Mouse (Mus musculus) MEL (cell line): ENCODE measurements at regions not wholly inside any gene's neighbourhood (a gene's known extent, or its start where the extent isn't known, plus 50 kb on each side); places are given as distances from the start of the nearest gene placed in this dataset.

Experiments
- DNase-seq: peaks from one replicate; pipeline ENCODE4 v3.0.0; 2011; ENCODE audit warnings: low read depth, low spot score
- H3K27ac ChIP-seq: 2 replicates; pipeline ENCODE4 v1.5.1; 2012; ENCODE audit warnings: low read depth, mild to moderate bottlenecking, control low read depth, low read length, moderate library complexity; ENCODE audit not compliant: control insufficient read depth
- H3K27me3 ChIP-seq, 2 experiments: fragments of 150-350 bp in 1 of 2; sonication (generic) in 1 of 2; 2 replicates each; pipeline ENCODE4 v1.6.1; 2012; ENCODE audit warnings: low read length in 2 of 2, mild to moderate bottlenecking in 2 of 2, improper control_type of control experiment in 1 of 2, moderate library complexity in 1 of 2; ENCODE audit not compliant: insufficient read depth in 2 of 2, control insufficient read depth in 1 of 2
- H3K36me3 ChIP-seq, 2 experiments: 2 replicates each; pipeline ENCODE4 v1.6.1; 2012 to 2014; ENCODE audit warnings: low read length in 2 of 2, improper control_type of control experiment in 1 of 2, inconsistent platforms in 1 of 2, mild to moderate bottlenecking in 1 of 2; ENCODE audit not compliant: insufficient read depth in 2 of 2, control insufficient read depth in 1 of 2
- H3K4me1 ChIP-seq, 2 experiments: fragments of 150-350 bp in 1 of 2; sonication (generic) in 1 of 2; 2 replicates each; pipeline ENCODE4 v1.6.1; 2012; ENCODE audit warnings: low read length in 2 of 2, improper control_type of control experiment in 1 of 2, mild to moderate bottlenecking in 1 of 2; ENCODE audit not compliant: insufficient read depth in 2 of 2, control insufficient read depth in 1 of 2
- H3K4me3 ChIP-seq, 2 experiments: fragments of 150-350 bp in 1 of 2; sonication (generic) in 1 of 2; 2 replicates each; pipeline ENCODE4 v1.5.1; 2012; ENCODE audit warnings: low read depth in 2 of 2, low read length in 2 of 2, mild to moderate bottlenecking in 2 of 2, moderate library complexity in 2 of 2, control low read depth in 1 of 2, improper control_type of control experiment in 1 of 2; ENCODE audit not compliant: control insufficient read depth in 1 of 2, insufficient read depth in 1 of 2
- H3K79me2 ChIP-seq: 2 replicates; pipeline ENCODE4 v1.6.1; 2012; ENCODE audit warnings: mild to moderate bottlenecking, low read length, moderate library complexity; ENCODE audit not compliant: control insufficient read depth, poor library complexity, insufficient read depth
- H3K9ac ChIP-seq: 2 replicates; pipeline ENCODE4 v1.6.1; 2012; ENCODE audit warnings: low read depth, mild to moderate bottlenecking, control low read depth, low read length, moderate library complexity; ENCODE audit not compliant: control insufficient read depth, poor library complexity, severe bottlenecking
- H3K9me3 ChIP-seq: fragments of 150-350 bp; sonication (generic); replicated peaks from 2 replicates; pipeline ENCODE4 v1.6.1; 2012; ENCODE audit warnings: mild to moderate bottlenecking, low read length, improper control_type of control experiment, moderate library complexity; ENCODE audit not compliant: insufficient read depth
- CHD1 ChIP-seq: IDR thresholded peaks from 2 replicates; pipeline ENCODE4 v1.6.1; 2012; ENCODE audit warnings: low read depth, mild to moderate bottlenecking, inconsistent platforms, low read length, improper control_type of control experiment
- CHD2 ChIP-seq: IDR thresholded peaks from 2 replicates; pipeline ENCODE4 v1.6.1; 2011; ENCODE audit warnings: low read length, improper control_type of control experiment
- E2F4 ChIP-seq: IDR thresholded peaks from 2 replicates; pipeline ENCODE4 v1.6.1; 2011; ENCODE audit warnings: low read depth, low read length, improper control_type of control experiment, borderline replicate concordance
- ELF1 ChIP-seq: IDR thresholded peaks from 2 replicates; pipeline ENCODE4 v1.6.1; 2014; ENCODE audit warnings: low read depth, mild to moderate bottlenecking, inconsistent platforms, low read length, improper control_type of control experiment, moderate library complexity
- EP300 ChIP-seq, 2 experiments: IDR thresholded peaks; 2 replicates each; pipeline ENCODE4 v1.6.1; 2011; ENCODE audit warnings: improper control_type of control experiment in 2 of 2, low read length in 2 of 2, low read depth in 1 of 2, mild to moderate bottlenecking in 1 of 2
- ETS1 ChIP-seq: IDR thresholded peaks from 2 replicates; pipeline ENCODE4 v1.6.1; 2012; ENCODE audit warnings: low read depth, mild to moderate bottlenecking, inconsistent platforms, low read length, improper control_type of control experiment, moderate library complexity
- GABPA ChIP-seq: IDR thresholded peaks from 2 replicates; pipeline ENCODE4 v1.6.1; 2012; ENCODE audit warnings: low read depth, mild to moderate bottlenecking, inconsistent platforms, low read length, improper control_type of control experiment, moderate library complexity
- HCFC1 ChIP-seq: IDR thresholded peaks from 2 replicates; pipeline ENCODE4 v1.6.1; 2012; ENCODE audit warnings: low read depth, mild to moderate bottlenecking, inconsistent platforms, low read length, improper control_type of control experiment, moderate library complexity
- KAT2A ChIP-seq: conservative IDR thresholded peaks from 2 replicates; pipeline ENCODE4 v1.6.1; 2012; ENCODE audit warnings: low read depth, low read length, improper control_type of control experiment, inconsistent platforms
- MAFK ChIP-seq: IDR thresholded peaks from 2 replicates; pipeline ENCODE4 v1.6.1; 2011; ENCODE audit warnings: low read depth, mild to moderate bottlenecking, low read length, improper control_type of control experiment, borderline replicate concordance
- MAZ ChIP-seq: IDR thresholded peaks from 2 replicates; pipeline ENCODE4 v1.6.1; 2012; ENCODE audit warnings: low read depth, mild to moderate bottlenecking, inconsistent platforms, low read length, improper control_type of control experiment
- MEF2A ChIP-seq: IDR thresholded peaks from 2 replicates; pipeline ENCODE4 v1.6.1; 2014; ENCODE audit warnings: low read depth, mild to moderate bottlenecking, inconsistent platforms, low read length, improper control_type of control experiment; ENCODE audit not compliant: poor library complexity, insufficient replicate concordance, severe bottlenecking; ENCODE audit errors: extremely low read depth
- MXI1 ChIP-seq: IDR thresholded peaks from 2 replicates; pipeline ENCODE4 v1.6.1; 2011; ENCODE audit warnings: mild to moderate bottlenecking, low read depth, low read length, improper control_type of control experiment
- MYC ChIP-seq: IDR thresholded peaks from 2 replicates; pipeline ENCODE4 v1.6.1; 2011; ENCODE audit warnings: low read depth, mild to moderate bottlenecking, low read length, improper control_type of control experiment, moderate library complexity
- POLR2AphosphoS2 ChIP-seq: IDR thresholded peaks from 2 replicates; pipeline ENCODE4 v1.6.1; 2011; ENCODE audit warnings: low read length, improper control_type of control experiment
- POLR2AphosphoS5 ChIP-seq: IDR thresholded peaks from 2 replicates; pipeline ENCODE4 v1.6.1; 2012; ENCODE audit warnings: low read depth, borderline replicate concordance, mild to moderate bottlenecking, inconsistent platforms, low read length, moderate library complexity, mixed read lengths
- RAD21 ChIP-seq: IDR thresholded peaks from 2 replicates; pipeline ENCODE4 v1.6.1; 2011; ENCODE audit warnings: mild to moderate bottlenecking, low read depth, low read length, improper control_type of control experiment
- RCOR1 ChIP-seq: IDR thresholded peaks from 2 replicates; pipeline ENCODE4 v1.6.1; 2012; ENCODE audit warnings: low read depth, mild to moderate bottlenecking, inconsistent platforms, low read length, improper control_type of control experiment
- SIN3A ChIP-seq: IDR thresholded peaks from 2 replicates; pipeline ENCODE4 v1.6.1; 2012; ENCODE audit warnings: low read length, improper control_type of control experiment, inconsistent platforms
- TAL1 ChIP-seq: IDR thresholded peaks from 2 replicates; pipeline ENCODE4 v1.6.1; 2012; ENCODE audit warnings: mild to moderate bottlenecking, inconsistent platforms, low read length, moderate library complexity, mixed read lengths
- TBP ChIP-seq: IDR thresholded peaks from 2 replicates; pipeline ENCODE4 v1.8.0; 2011; ENCODE audit warnings: low read depth, low read length, improper control_type of control experiment
- USF1 ChIP-seq: IDR thresholded peaks from 2 replicates; pipeline ENCODE4 v1.6.1; 2014; ENCODE audit warnings: low read depth, mild to moderate bottlenecking, inconsistent platforms, low read length, improper control_type of control experiment, moderate library complexity
- USF2 ChIP-seq, 2 experiments: IDR thresholded peaks; 2 replicates each; pipeline ENCODE4 v1.6.1; 2011 to 2012; ENCODE audit warnings: improper control_type of control experiment in 2 of 2, low read length in 2 of 2, borderline replicate concordance in 1 of 2, inconsistent platforms in 1 of 2, low read depth in 1 of 2, mild to moderate bottlenecking in 1 of 2; ENCODE audit not compliant: insufficient read depth in 1 of 2
- ZC3H11A ChIP-seq: IDR thresholded peaks from 2 replicates; pipeline ENCODE4 v1.6.1; 2012; ENCODE audit warnings: low read depth, mild to moderate bottlenecking, inconsistent platforms, low read length, improper control_type of control experiment
- ZKSCAN1 ChIP-seq: IDR thresholded peaks from 2 replicates; pipeline ENCODE4 v1.6.1; 2012; ENCODE audit warnings: low read depth, mild to moderate bottlenecking, inconsistent platforms, low read length, improper control_type of control experiment, moderate library complexity
- ZNF384 ChIP-seq: IDR thresholded peaks from 2 replicates; pipeline ENCODE4 v1.6.1; 2012; ENCODE audit warnings: low read depth, mild to moderate bottlenecking, inconsistent platforms, low read length, improper control_type of control experiment

GRCm38 (mm10) chr6:71050248-71050647, 93.9 kb downstream of the Foxi3 start:
- H3K4me3 ChIP-seq = no peak overlapping the region

GRCm38 (mm10) chr6:71050754-71051213, 93.5 kb downstream of the Thnsl2 start:
- no peaks in the 10 kb centered on the region for H3K4me1 ChIP-seq
- DNase-seq = no peak
- no peak overlapping the region for H3K4me3 ChIP-seq
- TF ChIP-seq MXI1 = no peak
- TF ChIP-seq KAT2A = no peak
- TF ChIP-seq TAL1 = no peak
- no peak for TF ChIP-seq MEF2A
- no peak for TF ChIP-seq POLR2AphosphoS2
- no peak for TF ChIP-seq E2F4
- TF ChIP-seq TBP = no peak
- TF ChIP-seq GABPA = no peak
- TF ChIP-seq ELF1 = no peak
- TF ChIP-seq MYC = no peak
- TF ChIP-seq CHD2 = no peak
- TF ChIP-seq HCFC1 = no peak
- TF ChIP-seq ETS1 = no peak
- no peak for TF ChIP-seq ZNF384
- no peak for TF ChIP-seq EP300 (IDR thresholded peaks at IDR 0.05; ENCODE audit: low read depth in 1 of 2, low read length in 2 of 2)
- no peak for TF ChIP-seq ZC3H11A
- TF ChIP-seq USF1 = no peak
- H3K27me3 ChIP-seq = peaks cover 0 to 2% of the 10 kb centered on the region in 2 experiments; a peak in 1 of 4 replicates
- H3K27ac ChIP-seq = no peak overlapping the region
- H3K9ac ChIP-seq = no peak overlapping the region
- no peaks in the 10 kb centered on the region for H3K9me3 ChIP-seq
- H3K36me3 ChIP-seq = no peaks in the 10 kb centered on the region
- H3K79me2 ChIP-seq = no peaks in the 10 kb centered on the region

More at GRCm38 (mm10) chr6:71050248-71050647, 93.9 kb downstream of the Foxi3 start:
- no peak for DNase-seq
- no peaks in the 10 kb centered on the region for H3K4me1 ChIP-seq
- no peaks in the 10 kb centered on the region for H3K36me3 ChIP-seq
- no peak overlapping the region for H3K9ac ChIP-seq
- peaks cover 0 to 2% of the 10 kb centered on the region in 2 experiments; a peak in 1 of 4 replicates for H3K27me3 ChIP-seq
- no peak overlapping the region for H3K27ac ChIP-seq
- TF ChIP-seq MAFK (no peak), USF2 (IDR thresholded peaks at IDR 0.05; ENCODE audit: borderline replicate concordance in 1 of 2, insufficient read depth in 1 of 2, low read depth in 1 of 2, low read length in 2 of 2) (no peak), ZKSCAN1 (no peak), EP300 (IDR thresholded peaks at IDR 0.05; ENCODE audit: low read depth in 1 of 2, low read length in 2 of 2) (no peak), POLR2AphosphoS5 (no peak), SIN3A (no peak), MEF2A (no peak), CHD1 (no peak), RCOR1 (no peak), MAZ (no peak), RAD21 (no peak)
- H3K9me3 ChIP-seq = no peaks in the 10 kb centered on the region
- H3K79me2 ChIP-seq = no peaks in the 10 kb centered on the region
